Mouse (Mus musculus) layer of hippocampus, postnatal 25 days (tissue): ENCODE measurements around the gene Pxt1. TPM values are rescaled to one million over a fixed set of nuclear protein-coding genes. Genes with fewer than 3 reads are reported as not detected.

Source experiments
- DNase-seq, 2 experiments: peaks; one replicate each; pipeline ENCODE4 v3.0.0; 2022; ENCODE audit warnings: mixed read lengths in 2 of 2, low spot score in 1 of 2; ENCODE audit errors: extremely low spot score in 1 of 2
- total RNA-seq, 2 experiments: library from RNA; stranded (reverse); gene quantifications; 2 replicates each; pipeline ENCODE4 v1.2.3; 2021

Pxt1 gene
- total RNA-seq, 2 experiments from 2014 or later = not detected

DNA sequence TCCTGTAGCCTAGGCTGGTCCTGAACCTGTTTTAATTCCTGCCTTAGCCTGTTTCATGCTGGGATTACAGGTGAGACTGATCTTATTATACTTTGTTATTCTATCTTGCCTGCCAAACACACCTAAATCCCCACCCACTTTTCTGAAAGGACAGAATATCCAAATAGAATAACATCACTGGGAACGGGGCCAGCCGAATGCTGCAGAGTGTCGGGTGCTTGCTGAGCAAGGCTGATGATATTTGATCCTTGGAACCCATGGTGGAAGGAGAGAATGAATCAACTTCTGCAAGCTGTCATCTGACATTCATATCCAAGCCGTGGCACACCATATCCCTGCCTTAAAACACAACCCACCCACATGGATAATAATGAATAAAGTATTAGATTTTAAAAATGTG lies 5.0 kb upstream of the Pxt1 start:
- peak in 1 of 2 experiments; percentile 44 for DNase-seq

DNA sequence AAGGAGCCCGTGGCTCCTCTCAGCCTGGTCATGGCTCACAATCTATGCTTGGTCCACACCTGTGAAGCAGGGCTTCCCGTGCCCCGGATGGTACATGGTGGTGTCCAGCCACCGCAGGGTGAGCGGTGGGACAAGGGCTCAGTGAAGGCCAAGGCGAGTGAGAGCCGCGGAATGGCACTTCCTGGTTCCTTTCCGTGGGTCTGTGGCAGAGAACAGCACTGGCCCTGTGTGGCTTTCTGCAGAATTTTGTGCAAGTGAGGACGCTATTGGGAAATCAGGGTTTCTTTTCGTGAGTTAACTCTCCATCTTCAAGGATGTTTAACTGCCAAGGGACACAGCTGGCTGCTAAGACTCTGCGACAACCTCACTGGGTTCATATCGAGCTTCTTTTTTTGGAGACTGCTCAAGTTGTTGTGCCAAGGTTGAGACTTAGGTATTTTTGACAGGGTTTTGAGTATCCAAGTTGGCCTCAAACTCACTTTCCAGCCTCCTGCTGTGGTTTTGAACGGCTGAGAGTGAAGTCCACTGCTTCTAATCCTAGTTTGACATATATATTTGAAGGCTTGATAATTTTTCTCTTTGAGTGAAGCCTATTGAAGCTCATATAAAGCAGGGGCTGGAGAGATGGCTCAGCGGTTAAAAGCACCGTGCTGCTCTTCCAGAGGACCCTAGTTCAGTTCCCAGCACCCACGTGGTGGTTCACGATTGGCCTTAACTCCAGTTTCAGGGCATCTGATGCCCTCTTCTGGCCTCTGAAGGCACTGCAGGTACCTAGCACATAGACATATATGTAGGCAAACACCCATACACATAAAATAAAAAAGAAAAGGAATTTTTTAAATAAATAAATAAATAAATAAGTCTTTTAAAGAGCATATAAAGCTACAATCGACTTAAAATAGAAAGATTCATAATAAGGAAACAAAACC lies 3.6 kb upstream of the Pxt1 start:
- DNase-seq = no peak

GRCm38 (mm10) chr17:28944481-28944880 lies 841 bp upstream of the Pxt1 start:
- no peak for DNase-seq

- no peak for DNase-seq
Observed at GRCm38 (mm10) chr17:28942101-28942500, 1.5 kb downstream of the Pxt1 start.

DNA sequence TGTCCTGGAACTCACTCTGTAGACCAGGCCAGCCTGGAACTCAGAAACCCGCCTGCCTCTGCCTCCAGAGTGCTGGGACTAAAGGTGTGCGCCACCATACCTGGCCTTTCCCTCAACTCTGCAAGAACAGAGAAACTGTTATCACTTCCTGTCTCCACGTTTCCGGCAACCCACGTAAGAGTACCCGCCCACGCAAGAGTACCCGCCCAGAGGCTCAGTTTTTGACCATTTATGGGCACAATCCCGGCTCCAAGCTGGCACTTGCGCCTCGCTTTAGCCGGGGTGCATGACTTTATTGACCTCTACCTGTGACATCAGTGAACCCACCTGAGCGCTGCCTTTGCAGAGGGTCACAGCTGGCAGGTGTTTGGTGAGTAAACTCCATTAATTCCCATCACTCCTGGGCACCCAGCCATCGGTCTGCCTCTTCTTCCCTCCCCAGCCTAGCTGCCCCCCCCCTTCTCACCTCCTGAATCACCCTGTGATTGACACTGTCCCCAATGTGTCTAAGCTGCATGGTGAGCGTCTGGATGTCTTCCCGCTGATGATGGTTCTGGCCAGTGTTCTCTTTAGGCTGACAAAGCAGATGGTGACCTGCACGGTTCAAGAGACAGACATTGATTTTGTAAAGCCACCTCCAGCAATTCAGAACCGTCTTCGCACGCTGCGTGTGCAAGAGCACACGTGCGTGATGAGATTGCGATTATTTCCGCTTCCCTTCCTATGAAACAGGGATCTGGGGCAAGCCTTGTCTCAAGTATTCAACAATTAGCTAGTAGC lies 2.7 kb downstream of the Pxt1 start:
- DNase-seq = no peak

GRCm38 (mm10) chr17:28936622-28937345 lies 6.9 kb downstream of the Pxt1 start:
- DNase-seq = peak in 1 of 2 experiments; percentile 54

DNA sequence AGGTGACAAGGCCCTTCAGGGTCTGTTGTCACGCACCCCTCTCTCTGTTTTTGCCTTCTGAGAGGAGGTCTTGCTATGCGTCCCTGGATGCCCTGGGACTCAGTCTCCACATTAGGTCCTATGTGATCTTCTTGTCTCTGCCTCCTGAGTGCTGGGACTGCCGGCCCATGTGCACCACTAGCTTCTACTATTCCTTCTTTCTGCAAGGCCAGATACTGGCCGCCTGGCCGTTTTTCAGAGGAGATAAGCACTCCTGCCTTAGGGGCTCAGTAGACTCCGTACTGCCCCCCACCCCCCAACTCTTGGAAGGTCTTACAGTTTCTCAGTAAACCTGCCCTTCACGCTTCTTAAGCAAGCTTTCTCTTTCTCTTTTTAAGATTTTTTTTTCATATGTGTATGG lies 7.5 kb downstream of the Pxt1 start:
- DNase-seq = no peak

DNA sequence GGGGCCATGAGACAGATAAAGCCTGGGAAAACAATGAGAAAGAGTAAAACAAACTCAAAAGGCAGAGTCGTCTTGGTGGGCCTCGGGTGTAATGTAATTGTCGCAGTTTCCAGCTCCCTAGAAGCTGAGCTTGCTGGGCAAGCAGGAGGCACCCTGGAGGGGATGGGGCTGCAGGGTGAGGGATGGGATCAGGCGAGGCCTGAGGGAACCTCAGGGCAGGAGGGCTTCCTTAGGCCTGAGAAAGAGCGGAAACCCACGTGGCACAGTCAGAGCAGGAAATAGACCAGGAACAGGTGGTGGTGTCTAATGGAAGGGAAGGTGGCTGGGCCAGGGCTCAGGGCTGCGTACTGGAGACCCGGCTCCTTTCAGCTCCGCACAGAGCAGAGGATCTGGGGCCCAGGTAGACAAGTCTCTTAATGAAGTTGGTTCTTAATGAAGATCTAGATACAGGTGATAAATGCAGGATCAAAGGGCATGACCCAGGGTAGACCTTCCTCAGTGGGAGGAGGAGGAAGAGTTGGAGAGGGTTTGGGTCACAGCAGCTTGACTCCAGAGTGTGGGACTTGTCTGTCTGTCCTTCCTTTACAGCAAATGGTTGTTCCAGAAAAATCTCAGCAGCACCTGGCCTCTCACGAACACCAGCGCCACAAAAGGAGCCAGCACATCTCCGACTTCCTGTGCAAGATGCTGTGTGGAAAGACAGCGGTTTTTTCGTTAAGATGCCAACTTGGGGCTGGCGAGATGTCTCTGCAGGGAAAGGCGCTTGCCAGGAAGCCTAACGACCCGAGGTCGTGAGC lies 9.3 kb downstream of the Pxt1 start:
- DNase-seq = no peak

DNA sequence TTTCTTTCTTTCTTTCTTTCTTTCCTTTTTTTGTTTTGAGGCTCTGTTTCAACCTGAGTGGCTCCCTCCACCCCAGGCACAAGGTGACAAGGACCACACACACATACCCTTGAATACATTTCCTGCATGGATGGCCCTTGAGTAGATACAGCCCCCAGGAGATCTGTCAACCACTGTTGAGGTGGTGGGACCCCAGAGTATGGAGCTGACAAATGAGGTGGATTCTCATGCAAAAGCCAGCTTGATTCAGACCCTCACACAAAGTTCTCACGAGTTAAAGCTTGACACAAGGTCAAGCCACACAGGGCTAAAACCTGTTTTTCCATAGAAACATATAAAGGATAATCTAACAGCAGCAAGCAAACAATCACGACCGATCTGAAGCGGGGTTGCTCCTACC lies 11.4 kb downstream of the Pxt1 start:
- DNase-seq = no peak

DNA sequence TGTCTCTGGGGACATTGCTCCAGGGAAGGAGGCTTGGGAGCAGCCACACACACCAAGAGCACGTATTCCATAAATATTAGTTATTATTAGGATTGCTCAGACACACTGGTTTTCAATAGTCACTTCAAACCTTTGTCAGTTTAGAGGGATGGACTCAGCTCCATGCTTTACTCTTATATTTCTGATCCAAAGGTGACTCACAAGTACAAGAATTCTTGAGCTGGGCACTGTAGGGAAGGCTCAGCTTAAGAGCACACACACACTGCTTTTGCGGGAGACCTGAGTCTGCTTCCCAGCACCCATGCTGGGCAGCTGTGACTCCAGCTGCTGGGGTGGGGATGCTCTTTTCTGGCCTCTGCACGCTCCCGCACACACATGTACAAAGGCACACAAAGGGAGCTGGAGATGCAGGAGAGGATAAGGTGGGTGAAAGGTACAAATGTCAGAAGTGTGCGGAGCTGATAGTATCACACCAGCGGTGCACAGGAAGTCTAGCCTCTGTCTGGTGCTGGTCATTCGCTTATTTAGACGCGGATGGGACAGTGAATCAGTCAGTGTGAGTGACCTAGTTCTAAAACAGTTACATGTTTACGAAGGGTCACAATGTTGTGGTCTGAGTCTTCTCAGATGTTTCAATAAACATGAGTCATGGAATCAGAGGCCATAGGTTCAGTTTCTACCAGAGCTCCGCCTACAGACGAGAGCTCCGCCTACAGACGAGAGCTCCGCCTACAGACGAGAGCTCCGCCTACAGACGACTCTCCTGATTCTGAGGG lies 12.0 kb downstream of the Pxt1 start:
- DNase-seq = no peak

DNA sequence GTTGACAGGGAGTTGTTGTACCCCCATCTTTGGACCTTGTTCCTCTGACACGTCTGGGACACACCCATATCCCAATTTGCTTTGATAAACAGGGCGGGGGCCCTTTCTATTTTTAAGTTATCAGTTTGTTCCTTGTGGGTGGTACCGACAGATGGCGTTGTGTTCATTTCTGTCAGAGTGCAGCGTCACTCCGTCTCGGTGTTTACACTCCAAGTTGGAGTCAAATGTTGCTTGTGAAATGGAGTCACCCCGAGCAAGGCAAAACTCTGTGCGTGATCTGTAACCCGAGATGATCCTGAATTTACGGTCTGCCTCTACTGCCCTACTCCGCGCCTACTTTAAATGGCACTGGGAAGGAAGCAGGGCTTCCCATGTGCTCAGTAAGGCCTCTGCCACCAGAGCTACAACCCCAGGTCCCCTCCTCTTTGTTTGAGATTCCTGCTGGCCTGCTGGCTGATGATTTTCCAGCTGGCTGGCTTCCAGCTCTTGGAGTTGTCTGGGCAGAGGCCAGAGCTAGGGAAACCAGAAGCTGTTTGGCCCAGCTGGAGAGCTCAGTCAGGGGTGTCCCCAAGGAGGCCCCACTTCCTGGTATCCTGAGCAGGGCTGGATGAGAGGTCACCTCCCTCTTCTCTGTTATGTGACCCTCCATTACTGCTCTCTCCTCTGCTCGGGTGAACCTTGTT lies 13.1 kb downstream of the Pxt1 start:
- peak; percentile 31 to 54 for DNase-seq

DNA sequence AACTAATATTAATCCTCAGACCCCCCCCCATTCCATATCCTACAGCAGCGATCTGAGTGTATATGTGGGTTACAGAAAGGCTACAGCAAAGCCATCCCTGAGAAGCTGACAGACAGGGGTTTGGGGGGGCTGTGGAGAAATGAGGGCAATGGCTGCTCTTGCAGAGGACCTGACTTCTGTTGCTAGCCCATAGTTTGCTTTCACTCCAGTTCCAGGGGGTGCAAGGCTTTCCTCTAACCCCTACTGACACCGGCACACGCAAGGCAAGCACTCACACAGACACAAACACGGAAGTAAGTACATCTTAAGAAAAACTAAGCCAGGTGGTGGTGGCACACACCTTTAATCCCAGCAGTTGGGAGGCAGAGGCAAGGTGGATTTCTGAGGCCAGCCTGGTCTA lies 14.3 kb downstream of the Pxt1 start:
- DNase-seq = no peak

DNA sequence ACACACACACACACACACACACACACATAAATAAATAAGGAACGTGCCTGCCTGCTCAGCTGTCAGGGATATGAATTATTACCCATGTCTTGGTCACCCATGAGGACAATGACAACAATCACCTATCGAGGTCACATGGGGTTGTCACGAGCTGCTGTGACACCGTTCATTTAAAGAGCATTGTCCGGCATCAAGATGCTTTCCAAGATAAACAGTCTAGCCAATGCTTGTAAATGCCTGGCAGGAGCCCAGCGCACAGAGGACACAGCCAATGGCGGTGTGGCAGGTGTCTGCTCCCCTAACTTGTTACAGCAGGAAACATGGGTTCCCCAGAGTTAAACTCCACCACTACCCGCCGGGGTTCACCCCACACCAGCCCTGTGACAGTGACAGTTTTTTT lies 15.6 kb downstream of the Pxt1 start:
- no peak for DNase-seq

DNA sequence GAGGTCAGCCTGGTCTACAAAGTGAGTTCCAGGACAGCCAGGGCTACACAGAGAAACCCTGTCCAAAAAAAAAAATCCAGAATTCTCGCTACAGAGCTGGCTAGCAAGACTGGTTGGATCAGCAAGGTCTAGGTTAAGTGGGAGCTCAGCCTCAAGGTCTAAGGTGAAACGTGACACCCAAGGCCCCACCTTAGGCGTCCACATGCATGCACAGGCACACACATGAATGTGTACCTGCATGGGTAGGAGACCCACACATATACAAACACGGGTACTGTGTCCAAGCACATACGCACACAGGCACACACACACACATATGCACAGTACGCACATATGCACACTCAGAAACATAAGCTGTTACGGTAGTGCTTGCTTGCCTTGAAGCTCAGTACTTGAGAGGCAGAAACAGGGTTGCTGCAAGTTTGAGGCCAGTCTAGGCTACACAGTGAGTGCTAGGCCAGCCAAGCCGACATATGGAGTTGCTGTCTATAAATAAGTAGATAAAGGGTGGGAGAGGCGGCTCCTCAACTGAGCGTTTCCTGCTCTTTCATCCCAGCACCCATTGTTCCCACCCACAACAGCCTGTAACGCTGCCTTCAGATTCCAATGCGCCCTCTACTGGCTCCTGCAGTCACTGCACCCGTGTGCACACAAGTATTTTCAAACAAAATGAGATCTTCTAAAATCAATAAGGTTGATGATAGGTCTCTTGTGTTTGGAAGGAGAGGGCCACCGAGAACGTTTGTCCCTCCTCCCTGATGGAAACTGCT lies 16.6 kb downstream of the Pxt1 start:
- peak in 1 of 2 experiments; percentile 57 for DNase-seq

- peak; percentile 77 to 89 for DNase-seq
Observed at GRCm38 (mm10) chr17:28926380-28926779, 17.3 kb downstream of the Pxt1 start.

GRCm38 (mm10) chr17:28924957-28925595 lies 18.6 kb downstream of the Pxt1 start:
- no peak for DNase-seq

GRCm38 (mm10) chr17:28922096-28922495 lies 21.5 kb downstream of the Pxt1 start:
- no peak for DNase-seq
